Mouse (Mus musculus) lung, postnatal 0 days (tissue): ENCODE measurements around the gene Strn4. TPM values are rescaled to one million over a fixed set of nuclear protein-coding genes. Genes with fewer than 3 reads are reported as not detected.
A peak's percentile ranks its signal among the peaks of the same experiment; 100 is the strongest.

Experiments used
- ATAC-seq: fragments of 200-750 bp; cut with Nextera tagmentation; 2 replicates; pipeline ENCODE4 v1.8.0; 2017; ENCODE audit warnings: moderate library complexity
- DNase-seq: peaks from one replicate; pipeline ENCODE4 v3.0.0-alpha.2; 2016; ENCODE audit warnings: low spot score
- H3K27ac ChIP-seq: fragments of 300-500 bp; sonication (generic); 2 replicates; pipeline ENCODE4 v1.5.1; 2014; ENCODE audit warnings: antibody characterized with exemption, mild to moderate bottlenecking, low read length, mixed read lengths
- H3K27me3 ChIP-seq: fragments of 300-500 bp; sonication (generic); replicated peaks from 2 replicates; pipeline ENCODE4 v1.6.1; 2014; ENCODE audit warnings: low read length, mixed read lengths; ENCODE audit not compliant: insufficient read depth
- H3K36me3 ChIP-seq: fragments of 300-500 bp; sonication (generic); 2 replicates; pipeline ENCODE4 v1.6.1; 2014; ENCODE audit warnings: low read length, mixed read lengths; ENCODE audit not compliant: insufficient read depth
- H3K4me1 ChIP-seq: fragments of 300-500 bp; sonication (generic); 2 replicates; pipeline ENCODE4 v1.6.1; 2014; ENCODE audit warnings: antibody characterized with exemption, low read depth, low read length, mixed read lengths; ENCODE audit not compliant: insufficient read depth
- H3K4me2 ChIP-seq: fragments of 300-500 bp; sonication (generic); replicated peaks from 2 replicates; pipeline ENCODE4 v1.6.1; 2014; ENCODE audit warnings: low read depth, mild to moderate bottlenecking, low read length, moderate library complexity, mixed read lengths
- H3K4me3 ChIP-seq: fragments of 300-500 bp; sonication (generic); 2 replicates; pipeline ENCODE4 v1.5.1; 2014; ENCODE audit warnings: low read depth, low read length
- H3K9ac ChIP-seq: fragments of 300-500 bp; sonication (generic); replicated peaks from 2 replicates; pipeline ENCODE4 v1.6.1; 2014; ENCODE audit warnings: low read depth, mild to moderate bottlenecking
- H3K9me3 ChIP-seq: fragments of 300-500 bp; sonication (generic); 2 replicates; pipeline ENCODE4 v1.6.1; 2016; ENCODE audit warnings: low read length, mixed read lengths
- CTCF ChIP-seq: IDR thresholded peaks from 2 replicates; pipeline ENCODE4 v1.5.1; 2016; ENCODE audit warnings: antibody characterized with exemption, mild to moderate bottlenecking
- EP300 ChIP-seq: IDR thresholded peaks from 2 replicates; pipeline ENCODE4 v1.6.1; 2016; ENCODE audit warnings: antibody characterized with exemption, mild to moderate bottlenecking, control low read depth
- WGBS: fragments of 180-500 bp; shearing (Covaris S2); extraction: QIAGEN DNeasy Blood & Tissue Kit; methylation state at CpG from one replicate; pipeline ENCODE4 v1.1.7; 2014; 5-methylcytosine and 5-hydroxymethylcytosine counted together
- polyA plus RNA-seq: library from polyadenylated mRNA; unstranded; fragments of >200 nt; fragmentation: Nextera tagmentation; extraction: Ambion mirVana; gene quantifications from 2 replicates; pipeline ENCODE4 v1.2.1, GENCODE M21; 2015

Gene Strn4
- polyA plus RNA-seq, 1 experiment from 2014 or later = 57.7 TPM

DNA sequence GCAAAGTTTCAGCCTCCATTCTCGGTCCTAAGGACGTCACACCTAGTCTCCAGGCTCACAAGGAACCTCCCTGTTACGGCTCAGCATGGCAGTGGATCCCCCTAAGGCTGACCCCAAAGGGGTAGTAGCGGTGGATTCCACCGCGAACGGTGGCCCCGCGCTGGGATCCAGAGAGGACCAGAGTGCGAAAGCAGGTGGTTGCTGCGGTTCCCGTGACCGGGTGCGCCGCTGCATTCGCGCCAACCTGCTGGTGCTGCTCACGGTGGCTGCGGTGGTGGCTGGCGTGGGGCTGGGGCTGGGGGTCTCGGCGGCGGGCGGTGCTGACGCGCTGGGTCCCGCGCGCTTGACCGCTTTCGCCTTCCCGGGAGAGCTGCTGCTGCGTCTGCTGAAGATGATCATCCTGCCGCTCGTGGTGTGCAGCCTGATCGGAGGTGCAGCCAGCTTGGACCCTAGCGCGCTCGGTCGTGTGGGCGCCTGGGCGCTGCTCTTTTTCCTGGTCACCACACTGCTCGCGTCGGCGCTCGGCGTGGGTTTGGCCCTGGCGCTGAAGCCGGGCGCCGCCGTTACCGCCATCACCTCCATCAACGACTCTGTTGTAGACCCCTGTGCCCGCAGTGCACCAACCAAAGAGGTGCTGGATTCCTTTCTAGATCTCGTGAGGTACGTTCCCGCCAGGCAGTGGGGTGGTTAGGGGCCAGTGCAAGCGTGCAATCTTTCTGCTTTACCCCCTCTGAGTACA is 33.7 kb upstream of the Strn4 start:
- H3K27me3 ChIP-seq = no peaks in the 10 kb centered on the region
- peak overlapping the region; percentile 72 for H3K9ac ChIP-seq
- TF ChIP-seq EP300 = no peak
- no peak for TF ChIP-seq CTCF
- peak overlapping the region; percentile 97 for H3K4me2 ChIP-seq
- no peak for ATAC-seq
- DNase-seq = peak; percentile 31
- peaks cover 3% of the 10 kb centered on the region; the same call in 1 of the 2 replicates for H3K4me1 ChIP-seq
- H3K27ac ChIP-seq = peak overlapping the region; percentile 85
- H3K9me3 ChIP-seq = no peaks in the 10 kb centered on the region
- H3K4me3 ChIP-seq = peak overlapping the region; percentile 76
- H3K36me3 ChIP-seq = peaks cover 3% of the 10 kb centered on the region
- WGBS = under 1% methylated on average over 59 of the region's 60 CpGs

GRCm38 (mm10) chr7:16782555-16783125 is 33.0 kb upstream of the Strn4 start:
- Histone ChIP-seq H3K9me3 (no peaks in the 10 kb centered on the region), H3K4me1 (peaks cover 3% of the 10 kb centered on the region; the same call in 1 of the 2 replicates), H3K4me3 (peak overlapping the region; percentile 76), H3K36me3 (peaks cover 3% of the 10 kb centered on the region), H3K4me2 (peak overlapping the region; percentile 97), H3K27ac (peak overlapping the region; percentile 85), H3K27me3 (no peaks in the 10 kb centered on the region), H3K9ac (peak overlapping the region; percentile 72)
- ATAC-seq (no peak), DNase-seq (peak; percentile 25)
- TF ChIP-seq EP300 (no peak), CTCF (no peak; the same call in 1 of the 2 replicates)
- WGBS = 8% methylated on average over 11 of the region's 11 CpGs

DNA sequence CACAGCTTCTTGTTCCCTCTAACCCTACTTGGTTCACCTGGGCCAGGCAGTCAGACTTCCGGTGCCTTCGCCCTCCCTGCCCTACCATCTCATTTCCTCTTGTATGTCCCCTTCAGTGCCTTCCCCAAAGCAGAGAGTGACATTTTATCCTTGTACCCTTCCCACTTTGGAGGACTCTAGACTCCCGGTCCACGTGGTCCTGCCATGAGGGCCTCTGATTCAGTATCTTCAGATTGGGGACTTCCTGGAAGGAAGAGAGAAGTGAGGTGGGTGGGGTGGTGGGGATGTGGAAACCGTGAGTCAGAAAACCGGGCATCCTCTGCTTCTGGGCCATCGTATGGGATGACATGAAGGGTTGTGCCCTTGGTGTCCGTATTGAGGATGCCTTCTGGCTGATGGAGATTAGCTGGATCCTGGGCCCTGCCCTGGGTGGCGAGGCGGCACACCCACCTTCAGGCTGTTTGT is 32.4 kb upstream of the Strn4 start:
- Histone ChIP-seq H3K9me3 (no peaks in the 10 kb centered on the region), H3K27ac (peak overlapping the region; percentile 85), H3K4me3 (peak overlapping the region; percentile 76), H3K27me3 (no peaks in the 10 kb centered on the region), H3K9ac (0 out of 2 replicates have a peak overlapping the region, but pooled peaks have one; percentile 29), H3K4me1 (peaks cover 3% of the 10 kb centered on the region; the same call in 1 of the 2 replicates), H3K4me2 (peak overlapping the region; percentile 97), H3K36me3 (peaks cover 3% of the 10 kb centered on the region)
- WGBS = 30% methylated on average over 10 of the region's 10 CpGs
- TF ChIP-seq CTCF (no peak), EP300 (peak; percentile 78; the same call in 1 of the 2 replicates)
- ATAC-seq (peak; percentile 4; the same call in 1 of the 2 replicates), DNase-seq (peak; percentile 74)

GRCm38 (mm10) chr7:16783758-16784415 is 31.8 kb upstream of the Strn4 start:
- Histone ChIP-seq H3K9ac (peak overlapping the region; percentile 29; the same call in 1 of the 2 replicates), H3K27ac (peak overlapping the region; percentile 85), H3K36me3 (peaks cover 3% of the 10 kb centered on the region), H3K4me3 (peak overlapping the region; percentile 76), H3K4me2 (peak overlapping the region; percentile 97), H3K4me1 (peaks cover 3% of the 10 kb centered on the region; the same call in 1 of the 2 replicates), H3K27me3 (no peaks in the 10 kb centered on the region), H3K9me3 (no peaks in the 10 kb centered on the region)
- peak; percentile 92 for DNase-seq
- 26% methylated on average over 17 of the region's 17 CpGs for WGBS
- TF ChIP-seq EP300 (peak; percentile 67), CTCF (no peak)
- ATAC-seq = peak; percentile 58

DNA sequence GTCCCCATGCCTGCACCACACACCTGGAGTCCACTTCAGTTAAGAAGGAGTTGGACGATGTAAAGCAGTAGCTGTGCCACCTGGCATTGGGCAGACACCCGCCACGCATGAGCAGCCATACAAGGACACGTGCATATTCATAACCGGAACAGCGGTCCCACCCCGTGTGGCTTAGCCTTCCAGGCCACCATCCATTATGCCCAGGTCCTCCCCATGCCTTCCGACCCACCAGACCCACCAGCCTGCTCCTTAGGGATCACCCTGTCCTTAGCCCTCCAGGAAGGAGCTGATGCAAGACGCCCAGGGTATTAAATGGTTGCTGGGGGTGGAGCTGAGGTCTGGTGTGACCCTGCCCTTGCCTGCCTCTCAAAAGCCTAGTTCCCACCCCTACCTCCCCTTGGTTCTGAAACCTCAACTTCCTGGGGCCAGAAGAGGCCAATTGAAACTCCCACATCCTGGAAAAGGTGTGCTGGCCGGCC is 31.2 kb upstream of the Strn4 start:
- Histone ChIP-seq H3K27ac (peak overlapping the region; percentile 85), H3K9me3 (no peaks in the 10 kb centered on the region), H3K27me3 (no peaks in the 10 kb centered on the region), H3K36me3 (peaks cover 3% of the 10 kb centered on the region), H3K9ac (no peak overlapping the region; the same call in 1 of the 2 replicates), H3K4me1 (peaks cover 3% of the 10 kb centered on the region; the same call in 1 of the 2 replicates), H3K4me2 (peak overlapping the region; percentile 97), H3K4me3 (peak overlapping the region; percentile 76)
- peak; percentile 86 for DNase-seq
- 64% methylated on average over 10 of the region's 10 CpGs for WGBS
- peak; percentile 40 for ATAC-seq
- no peak for TF ChIP-seq EP300
- no peak for TF ChIP-seq CTCF
